Mouse (Mus musculus) neural tube, embryonic 15.5 days (tissue): ENCODE measurements around the gene Kcnj4. TPM values are rescaled to one million over a fixed set of nuclear protein-coding genes. Genes with fewer than 3 reads are reported as not detected.
A peak's percentile ranks its signal among the peaks of the same experiment; 100 is the strongest.

Experiments used
- ATAC-seq: fragments of 200-750 bp; cut with Nextera tagmentation; 2 replicates; pipeline ENCODE4 v1.8.0; 2017; ENCODE audit warnings: mild to moderate bottlenecking, moderate TSS enrichment, moderate library complexity; ENCODE audit not compliant: low FRiP score
- H3K27ac ChIP-seq: fragments of 300-500 bp; sonication (generic); replicated peaks from 2 replicates; pipeline ENCODE4 v1.5.1; 2015; ENCODE audit warnings: mild to moderate bottlenecking, inconsistent platforms
- H3K27me3 ChIP-seq: fragments of 300-500 bp; sonication (generic); replicated peaks from 2 replicates; pipeline ENCODE4 v1.6.1; 2015; ENCODE audit warnings: inconsistent platforms
- H3K36me3 ChIP-seq: fragments of 300-500 bp; sonication (generic); 2 replicates; pipeline ENCODE4 v1.6.1; 2015; ENCODE audit warnings: inconsistent platforms
- H3K4me1 ChIP-seq: fragments of 300-500 bp; sonication (generic); 2 replicates; pipeline ENCODE4 v1.6.1; 2015; ENCODE audit warnings: inconsistent platforms
- H3K4me2 ChIP-seq: fragments of 300-500 bp; sonication (generic); 2 replicates; pipeline ENCODE4 v1.6.1; 2015; ENCODE audit warnings: inconsistent platforms, mild to moderate bottlenecking, moderate library complexity
- H3K4me3 ChIP-seq: fragments of 300-500 bp; sonication (generic); replicated peaks from 2 replicates; pipeline ENCODE4 v1.5.1; 2015; ENCODE audit warnings: mild to moderate bottlenecking, inconsistent platforms
- H3K9ac ChIP-seq: fragments of 300-500 bp; sonication (generic); replicated peaks from 2 replicates; pipeline ENCODE4 v1.6.1; 2015; ENCODE audit warnings: mild to moderate bottlenecking, inconsistent platforms
- H3K9me3 ChIP-seq: fragments of 300-500 bp; sonication (generic); replicated peaks from 2 replicates; pipeline ENCODE4 v1.6.1; 2016; ENCODE audit warnings: inconsistent platforms
- WGBS: fragments of 180-500 bp; shearing (Covaris S2); methylation state at CpG from one replicate; pipeline ENCODE4 v1.1.7; 2015; ENCODE audit warnings: mixed read lengths; 5-methylcytosine and 5-hydroxymethylcytosine counted together
- microRNA-seq: library from miRNA; unstranded; fragments of <30 nt; microRNA quantifications from one replicate; pipeline ENCODE4, GENCODE M21; 2017
- polyA plus RNA-seq: library from polyadenylated mRNA; unstranded; fragments of >200 nt; fragmentation: Nextera tagmentation; extraction: Ambion mirVana; gene quantifications from 2 replicates; pipeline ENCODE4 v1.2.1, GENCODE M21; 2015

Gene Kcnj4
- polyA plus RNA-seq, 1 experiment from 2014 or later = not detected

DNA sequence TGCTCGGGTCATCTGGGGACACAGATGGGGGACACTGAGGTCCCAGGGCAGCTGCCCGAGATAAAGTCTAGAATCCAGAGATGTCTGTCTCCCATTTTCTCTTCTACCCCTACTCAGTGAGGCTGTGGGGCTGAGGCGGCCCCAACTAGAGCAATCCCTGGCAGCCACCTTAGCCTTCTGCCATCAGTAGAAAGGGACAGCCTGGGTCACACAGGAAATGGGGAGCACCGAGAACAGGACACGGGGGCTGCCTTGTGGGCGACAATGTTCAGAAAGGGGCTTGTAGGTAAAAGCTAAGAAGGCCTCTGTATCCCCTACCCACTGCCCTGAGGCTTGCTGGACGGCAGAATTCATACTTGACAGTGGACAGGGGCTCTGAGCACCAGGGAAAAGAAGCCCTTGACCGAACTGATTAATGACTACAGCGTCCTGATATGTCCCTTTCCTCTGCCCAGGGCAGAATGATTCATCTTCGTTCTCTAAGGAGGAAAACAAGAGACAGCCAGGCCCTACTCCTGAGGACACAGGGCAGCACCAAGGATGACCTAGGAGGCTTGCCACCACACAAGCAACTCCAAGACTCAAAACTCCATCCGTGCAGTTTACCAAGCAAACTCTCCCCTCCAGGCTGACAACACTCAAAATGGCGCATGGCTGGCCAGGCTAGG, 67.4 kb downstream of the Kcnj4 start:
- no peak for ATAC-seq
- Histone ChIP-seq H3K9ac (no peak overlapping the region), H3K4me1 (peaks cover 79% of the 10 kb centered on the region), H3K27me3 (no peaks in the 10 kb centered on the region), H3K4me2 (no peak overlapping the region), H3K36me3 (peaks cover 41% of the 10 kb centered on the region), H3K4me3 (no peak overlapping the region), H3K27ac (no peak overlapping the region), H3K9me3 (no peaks in the 10 kb centered on the region)
- 87% methylated on average over 12 of the region's 12 CpGs for WGBS

DNA sequence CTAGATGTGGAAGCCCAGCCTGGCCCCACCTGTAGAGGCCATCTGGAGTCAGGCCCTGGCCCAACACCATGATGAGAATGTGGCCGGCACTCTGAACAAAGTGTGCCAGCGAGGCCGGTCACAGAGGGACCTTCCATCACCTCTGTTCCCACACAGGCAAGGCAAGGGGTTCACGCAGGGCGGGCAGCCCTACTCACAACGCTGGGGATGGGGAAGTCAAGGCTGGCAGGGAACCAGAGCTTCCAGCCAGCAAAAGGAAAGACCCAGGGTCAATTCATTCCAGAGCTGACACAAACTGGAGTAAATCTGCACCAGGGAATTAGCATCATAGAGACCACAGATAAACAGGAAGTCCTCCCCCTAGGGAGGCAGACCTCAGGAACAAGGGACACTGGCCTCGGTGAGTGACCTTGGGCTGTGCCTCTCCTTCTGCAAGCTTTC, 68.5 kb downstream of the Kcnj4 start:
- Histone ChIP-seq H3K4me2 (0 out of 2 replicates have a peak overlapping the region, but pooled peaks have one; percentile 1), H3K36me3 (peaks cover 48% of the 10 kb centered on the region), H3K4me1 (peaks cover 74% of the 10 kb centered on the region)

DNA sequence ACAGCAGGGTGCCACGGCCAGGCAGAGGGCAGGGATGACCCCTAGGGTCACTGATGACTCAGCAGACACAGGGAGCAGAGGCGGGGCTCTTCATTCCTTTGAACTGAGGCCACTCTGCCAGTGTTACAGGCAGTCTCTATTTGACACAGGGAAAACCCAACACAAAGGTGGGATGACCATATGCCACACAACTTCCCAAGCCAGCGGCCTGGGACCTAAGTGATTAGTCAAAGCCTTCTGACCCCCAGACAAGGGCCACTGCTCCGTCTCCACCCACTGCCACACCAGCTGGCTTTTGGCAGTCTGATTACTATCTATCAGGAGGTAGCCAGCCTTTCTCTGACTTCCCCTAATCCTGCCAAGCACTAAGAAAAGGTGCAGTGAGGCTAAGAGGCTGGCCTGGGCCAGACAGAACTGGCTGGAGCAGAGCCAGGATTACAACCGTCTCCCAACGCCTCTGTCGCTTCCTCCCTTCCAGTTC, 69.8 kb downstream of the Kcnj4 start:
- Histone ChIP-seq H3K9me3 (no peaks in the 10 kb centered on the region), H3K4me2 (no peak overlapping the region), H3K27ac (no peak overlapping the region), H3K4me3 (no peak overlapping the region), H3K27me3 (no peaks in the 10 kb centered on the region), H3K36me3 (peaks cover 60% of the 10 kb centered on the region), H3K9ac (no peak overlapping the region), H3K4me1 (peaks cover 68% of the 10 kb centered on the region)
- no peak for ATAC-seq
- 44% methylated on average over 7 of the region's 7 CpGs for WGBS

More for the DNA sequence above, 68.5 kb downstream of the Kcnj4 start:
- WGBS = 72% methylated on average over 7 of the region's 7 CpGs
- H3K9ac ChIP-seq = no peak overlapping the region
- H3K9me3 ChIP-seq = no peaks in the 10 kb centered on the region
- ATAC-seq = no peak
- H3K27me3 ChIP-seq = no peaks in the 10 kb centered on the region
- no peak overlapping the region; the same call in 1 of the 2 replicates for H3K27ac ChIP-seq
- H3K4me3 ChIP-seq = no peak overlapping the region

Small RNA genes lying within 50 kb of the gene (microRNA-seq; reads per million reads assigned to microRNA genes)
- gene Gm44302 = not detected

Other genes with a start within 250 kb of the Kcnj4 start
- 2.0 and 4.0 TPM in 2 replicates for gene Baiap2l2, start 219.7 kb downstream of the Kcnj4 start, polyA plus RNA-seq
- gene Pla2g6, start 176.9 kb downstream of the Kcnj4 start, polyA plus RNA-seq = 26.1 and 27.9 TPM in 2 replicates
- 0.81 and 1.7 TPM in 2 replicates for gene Maff, start 158.6 kb downstream of the Kcnj4 start, polyA plus RNA-seq
- gene Tmem184b, start 101.7 kb downstream of the Kcnj4 start, polyA plus RNA-seq = 43.1 and 46.3 TPM in 2 replicates
- gene Csnk1e, start 49.7 kb downstream of the Kcnj4 start, polyA plus RNA-seq = 178 and 216 TPM in 2 replicates
- 18.5 and 23.9 TPM in 2 replicates for gene Kdelr3, start 11.2 kb upstream of the Kcnj4 start, polyA plus RNA-seq
- 47.9 and 49.6 TPM in 2 replicates for gene Ddx17, start 41.5 kb upstream of the Kcnj4 start, polyA plus RNA-seq
- gene Dmc1, start 99.9 kb upstream of the Kcnj4 start, polyA plus RNA-seq = 1.0 and 1.8 TPM in 2 replicates
- 3.0 and 3.7 TPM in 2 replicates for gene Fam227a, start 153.7 kb upstream of the Kcnj4 start, polyA plus RNA-seq
- gene Cby1, start 154.0 kb upstream of the Kcnj4 start, polyA plus RNA-seq = 85.0 and 94.6 TPM in 2 replicates
- 231 and 246 TPM in 2 replicates for gene Tomm22, start 165.6 kb upstream of the Kcnj4 start, polyA plus RNA-seq
- 20.6 and 21.8 TPM in 2 replicates for gene Josd1, start 182.7 kb upstream of the Kcnj4 start, polyA plus RNA-seq
- 43.2 and 44.0 TPM in 2 replicates for gene Gtpbp1, start 185.6 kb upstream of the Kcnj4 start, polyA plus RNA-seq
- 5.5 and 6.2 TPM in 2 replicates for gene Sun2, start 237.3 kb upstream of the Kcnj4 start, polyA plus RNA-seq